Mouse (Mus musculus): ENCODE results near the gene Dnajc19. TPM values are rescaled to one million over a fixed set of nuclear protein-coding genes. Genes with fewer than 3 reads are reported as not detected.

Dnajc19 gene
- 144 TPM for polyA plus RNA-seq (2017; shearing (Covaris generic))

DNA sequence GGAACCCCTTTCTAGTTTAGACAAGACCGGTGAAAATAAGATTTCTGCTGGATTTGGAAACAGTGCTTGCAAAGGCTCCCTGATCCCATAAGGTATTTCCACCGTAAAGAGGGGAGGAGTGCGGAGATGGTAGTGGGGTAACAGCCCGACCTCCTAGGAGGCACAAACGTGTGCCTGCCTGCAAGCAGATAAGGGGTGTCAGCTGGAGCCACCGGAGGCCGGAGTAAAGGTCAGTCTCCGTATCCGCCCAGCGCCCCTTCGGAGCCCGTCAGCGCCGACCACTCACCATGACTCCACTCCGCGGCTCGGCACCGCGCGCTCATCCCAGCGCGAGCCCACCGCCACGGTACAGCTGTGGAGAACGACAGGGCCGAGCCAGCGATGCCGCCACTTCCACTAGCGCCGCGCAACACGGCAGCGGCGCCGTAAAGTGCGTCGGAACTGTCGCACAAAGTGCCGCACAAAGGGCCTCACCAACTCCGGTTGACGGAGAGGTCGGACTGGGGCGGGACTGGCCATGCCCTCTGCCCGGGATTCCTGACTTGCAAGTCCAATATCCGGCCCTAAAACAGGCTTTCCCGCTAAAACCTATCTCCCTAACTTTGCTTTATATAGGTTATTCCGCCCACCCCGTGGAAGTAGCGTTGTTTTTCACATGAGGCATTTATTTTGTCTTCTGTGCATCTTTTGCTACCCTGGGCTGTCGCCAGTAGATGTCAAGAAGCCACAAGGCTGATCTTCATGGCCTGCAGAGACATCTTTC, at the start of gene Dnajc19:
Gene Dnajc19 (minus strand): TSS at position 422 of the 763 bp plus-strand sequence.

DNA sequence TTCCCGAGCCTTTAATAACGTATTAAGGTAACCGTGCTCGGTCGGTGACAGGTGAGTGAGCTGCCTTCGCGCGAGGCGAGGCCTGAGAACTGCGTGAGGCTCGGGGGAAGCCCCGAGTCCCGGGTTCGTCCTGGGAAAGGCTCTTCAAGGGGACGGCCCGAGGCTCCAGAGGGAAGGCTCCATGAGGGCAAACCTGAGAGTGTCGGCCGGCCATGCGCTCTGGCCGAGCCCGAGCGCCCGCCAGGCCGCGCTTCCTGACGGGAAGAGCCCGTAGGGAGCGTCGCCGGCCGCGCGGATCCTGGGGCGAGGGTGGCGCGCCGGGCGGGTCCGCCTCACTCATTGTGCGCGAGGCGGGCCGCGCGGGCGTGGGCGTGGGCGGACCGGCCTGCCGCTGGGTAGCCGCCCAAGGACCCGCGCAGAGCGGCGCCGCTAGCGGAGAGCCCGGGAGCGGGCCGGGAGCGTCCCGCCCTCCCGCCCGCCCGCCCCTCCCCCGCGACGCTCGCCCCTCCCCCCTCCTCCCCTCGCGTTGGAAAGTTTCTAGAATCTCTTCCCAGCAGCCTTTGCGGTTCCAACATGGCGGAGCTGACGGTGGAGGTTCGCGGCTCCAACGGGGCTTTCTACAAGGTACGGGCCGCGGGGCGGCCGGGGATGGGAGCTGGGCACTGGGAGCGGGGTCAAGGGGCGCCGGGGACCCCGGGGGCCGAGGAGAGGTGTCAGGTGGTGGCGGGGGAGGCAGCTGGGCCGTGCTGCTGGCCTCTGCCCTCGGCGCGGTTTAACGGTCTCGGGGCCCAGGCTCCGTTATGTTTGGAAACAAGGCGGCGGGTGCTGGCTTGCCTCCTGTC, 61.4 kb downstream of the Dnajc19 start, which contains the start of gene Fxr1:
Gene Fxr1 (plus strand): TSS at position 404 of the 842 bp plus-strand sequence.

Other genes starting within 250 kb of the Dnajc19 start
- 0.20 TPM for gene Ccdc39, start 237.0 kb downstream of the Dnajc19 start, polyA plus RNA-seq (2017; shearing (Covaris generic))
- gene Fxr1, start 61.4 kb downstream of the Dnajc19 start, polyA plus RNA-seq (2017; shearing (Covaris generic)) = 39.7 TPM

All from CD4-positive, CD25-positive, alpha-beta regulatory T cell (primary cell).